Mouse (Mus musculus) brain, adult 2 months (tissue): ENCODE data around the gene Mapkapk5.
"Not testable (repeated sequence)": the region's sequence is repeated elsewhere in the genome, so short reads cannot be mapped to it uniquely, and the experiment has no call there.

ENCODE experiments used
- DNase-seq: peaks from one replicate; pipeline ENCODE4 v3.0.0; 2011; ENCODE audit warnings: low read depth, low spot score

Gene Mapkapk5

GRCm38 (mm10) chr5:121564468-121564895 is 18.8 kb upstream of the Mapkapk5 start:
- peak; percentile 86 for DNase-seq

GRCm38 (mm10) chr5:121562436-121562835 is 16.7 kb upstream of the Mapkapk5 start:
- no peak for DNase-seq

GRCm38 (mm10) chr5:121549196-121549595 is 3.5 kb upstream of the Mapkapk5 start:
- DNase-seq = no peak

- no peak for DNase-seq
These were observed 1.4 kb upstream of the Mapkapk5 start for GRCm38 (mm10) chr5:121547084-121547483.

- peak; percentile 67 for DNase-seq
These were observed 808 bp upstream of the Mapkapk5 start for GRCm38 (mm10) chr5:121546530-121546895.

- DNase-seq = peak; percentile 27
These were observed 554 bp downstream of the Mapkapk5 start, which contains the start of the genes Adam1a and Gm42878 for GRCm38 (mm10) chr5:121544910-121545792. Gene Adam1a, minus strand, starts transcription at chr5:121545482. Gene Gm42878, minus strand, starts transcription at chr5:121545482.

GRCm38 (mm10) chr5:121543370-121543769 is 2.3 kb downstream of the Mapkapk5 start:
- no peak for DNase-seq

- peak; percentile 42 for DNase-seq
These were observed 4.5 kb downstream of the Mapkapk5 start for GRCm38 (mm10) chr5:121541235-121541634.

GRCm38 (mm10) chr5:121540066-121540465 is 5.6 kb downstream of the Mapkapk5 start:
- DNase-seq = no peak

- no peak for DNase-seq
These were observed 8.1 kb downstream of the Mapkapk5 start for GRCm38 (mm10) chr5:121537588-121537987.

- no peak for DNase-seq
These were observed 8.7 kb downstream of the Mapkapk5 start for GRCm38 (mm10) chr5:121536921-121537555.

GRCm38 (mm10) chr5:121535116-121535515 is 10.6 kb downstream of the Mapkapk5 start:
- DNase-seq = no peak

GRCm38 (mm10) chr5:121534521-121534920 is 11.2 kb downstream of the Mapkapk5 start:
- DNase-seq = peak; percentile 45

GRCm38 (mm10) chr5:121526961-121527360 is 18.7 kb downstream of the Mapkapk5 start:
- no peak for DNase-seq

GRCm38 (mm10) chr5:121526526-121526925 is 19.2 kb downstream of the Mapkapk5 start:
- no peak for DNase-seq

GRCm38 (mm10) chr5:121525774-121526450 is 19.8 kb downstream of the Mapkapk5 start:
- DNase-seq = no peak

GRCm38 (mm10) chr5:121519758-121520157 is 25.9 kb downstream of the Mapkapk5 start:
- not testable (repeated sequence) for DNase-seq

GRCm38 (mm10) chr5:121518983-121519382 is 26.7 kb downstream of the Mapkapk5 start:
- DNase-seq = no peak

GRCm38 (mm10) chr5:121510009-121510408 is 35.7 kb downstream of the Mapkapk5 start:
- DNase-seq = no peak

- no peak for DNase-seq
These were observed 38.9 kb downstream of the Mapkapk5 start for GRCm38 (mm10) chr5:121506846-121507245.

GRCm38 (mm10) chr5:121503231-121503630 is 42.5 kb downstream of the Mapkapk5 start, which contains the start of gene Adam1b:
Gene Adam1b, minus strand, starts transcription at chr5:121503435.
- no peak for DNase-seq

GRCm38 (mm10) chr5:121501424-121501996 is 44.2 kb downstream of the Mapkapk5 start:
- not testable (repeated sequence) for DNase-seq
